Mouse (Mus musculus) intestine, embryonic 15.5 days (tissue): Measurements from ENCODE around the gene Cftr. TPM values are rescaled to one million over a fixed set of nuclear protein-coding genes. Genes with fewer than 3 reads are reported as not detected.

Experiments used
- ATAC-seq: fragments of 200-750 bp; cut with Nextera tagmentation; 2 replicates; pipeline ENCODE4 v1.8.0; 2017; ENCODE audit warnings: moderate TSS enrichment, moderate library complexity
- H3K27ac ChIP-seq: fragments of 300-500 bp; sonication (generic); 2 replicates; pipeline ENCODE4 v1.5.1; 2015; ENCODE audit warnings: mild to moderate bottlenecking, inconsistent platforms
- H3K27me3 ChIP-seq: fragments of 300-500 bp; sonication (generic); replicated peaks from 2 replicates; pipeline ENCODE4 v1.6.1; 2015; ENCODE audit warnings: inconsistent platforms
- H3K36me3 ChIP-seq: fragments of 300-500 bp; sonication (generic); 2 replicates; pipeline ENCODE4 v1.6.1; 2015; ENCODE audit warnings: inconsistent platforms
- H3K4me1 ChIP-seq: fragments of 300-500 bp; sonication (generic); replicated peaks from 2 replicates; pipeline ENCODE4 v1.6.1; 2015; ENCODE audit warnings: inconsistent platforms
- H3K4me2 ChIP-seq: fragments of 300-500 bp; sonication (generic); replicated peaks from 2 replicates; pipeline ENCODE4 v1.6.1; 2015; ENCODE audit warnings: mild to moderate bottlenecking, inconsistent platforms
- H3K4me3 ChIP-seq: fragments of 300-500 bp; sonication (generic); replicated peaks from 2 replicates; pipeline ENCODE4 v1.5.1; 2015; ENCODE audit warnings: inconsistent platforms
- H3K9ac ChIP-seq: fragments of 300-500 bp; sonication (generic); 2 replicates; pipeline ENCODE4 v1.6.1; 2015; ENCODE audit warnings: inconsistent platforms
- H3K9me3 ChIP-seq: fragments of 300-500 bp; sonication (generic); 2 replicates; pipeline ENCODE4 v1.6.1; 2016; ENCODE audit warnings: inconsistent platforms
- WGBS: fragments of 180-500 bp; shearing (Covaris S2); methylation state at CpG from one replicate; pipeline ENCODE4 v1.1.7; 2015; 5-methylcytosine and 5-hydroxymethylcytosine counted together
- polyA plus RNA-seq: library from polyadenylated mRNA; unstranded; fragments of >200 nt; fragmentation: Nextera tagmentation; extraction: Ambion mirVana; gene quantifications from 2 replicates; pipeline ENCODE4 v1.2.1, GENCODE M21; 2015

Cftr gene
- polyA plus RNA-seq, 1 experiment from 2014 or later: 15.7 TPM

DNA sequence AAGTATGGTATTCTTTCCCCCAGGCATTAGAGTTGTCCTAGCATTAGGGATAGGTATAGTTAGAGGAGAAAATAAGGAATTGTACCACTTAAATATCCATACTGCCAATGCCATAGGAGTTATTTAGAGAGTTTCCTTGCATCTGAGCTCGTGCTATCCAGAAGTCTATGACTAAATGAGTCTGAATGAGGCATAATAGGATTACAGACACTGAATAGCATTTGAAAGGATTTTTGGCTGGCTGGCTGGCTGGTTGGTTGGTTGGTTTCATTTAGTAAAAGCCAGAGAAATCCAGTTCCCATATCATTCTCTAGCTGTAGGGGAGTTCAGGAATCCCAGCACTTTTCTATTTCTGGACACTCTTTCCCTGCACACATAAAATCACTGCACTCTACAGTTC lies 76.0 kb downstream of the Cftr start:
- no peak overlapping the region for H3K4me3 ChIP-seq
- no peak for ATAC-seq
- no peaks in the 10 kb centered on the region for H3K27me3 ChIP-seq
- H3K9me3 ChIP-seq: no peaks in the 10 kb centered on the region
- 63% methylated on average over 1 of the region's 1 CpGs for WGBS
- no peak overlapping the region for H3K27ac ChIP-seq
- H3K4me1 ChIP-seq: no peaks in the 10 kb centered on the region
- no peak overlapping the region for H3K9ac ChIP-seq
- H3K4me2 ChIP-seq: no peak overlapping the region
- no peaks in the 10 kb centered on the region for H3K36me3 ChIP-seq

DNA sequence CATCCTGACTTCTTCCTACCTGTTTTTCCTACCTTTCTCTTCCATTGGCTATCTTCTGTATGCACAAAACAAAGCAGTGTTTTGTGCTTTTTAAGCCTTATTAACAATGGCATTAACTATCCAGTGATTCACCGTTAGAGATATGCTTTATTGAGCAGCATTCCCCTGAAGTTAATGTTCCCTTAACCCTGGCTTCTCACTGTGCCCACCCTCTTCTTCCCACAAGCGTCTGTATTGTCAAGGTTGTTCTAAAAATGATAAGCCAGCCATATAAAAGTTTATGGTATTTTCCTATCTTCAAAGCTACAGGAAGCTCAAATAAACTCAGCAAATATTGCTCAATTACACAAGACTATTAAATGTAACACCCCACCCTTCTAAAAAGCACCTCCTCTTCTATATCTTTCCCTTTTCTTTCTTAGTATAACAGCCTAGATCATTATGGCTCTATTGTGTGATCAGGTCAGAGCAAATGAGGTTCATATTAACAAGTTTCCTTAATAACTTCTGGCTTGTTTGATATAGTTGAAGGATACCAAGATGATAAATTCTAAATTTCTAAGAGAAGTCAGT lies 77.5 kb downstream of the Cftr start:
- no peaks in the 10 kb centered on the region for H3K4me1 ChIP-seq
- H3K4me2 ChIP-seq: no peak overlapping the region
- H3K9me3 ChIP-seq: no peaks in the 10 kb centered on the region
- 38% methylated on average over 2 of the region's 2 CpGs for WGBS
- H3K27me3 ChIP-seq: no peaks in the 10 kb centered on the region
- no peak overlapping the region for H3K4me3 ChIP-seq
- no peaks in the 10 kb centered on the region for H3K36me3 ChIP-seq
- H3K9ac ChIP-seq: no peak overlapping the region
- ATAC-seq: peak; percentile 93
- H3K27ac ChIP-seq: no peak overlapping the region

- no peak overlapping the region for H3K4me2 ChIP-seq
- WGBS: 35% methylated on average over 4 of the region's 4 CpGs
- H3K36me3 ChIP-seq: no peaks in the 10 kb centered on the region
- no peak overlapping the region for H3K4me3 ChIP-seq
- no peak overlapping the region for H3K27ac ChIP-seq
- no peaks in the 10 kb centered on the region for H3K9me3 ChIP-seq
- peak; percentile 95 for ATAC-seq
- no peaks in the 10 kb centered on the region for H3K27me3 ChIP-seq
- H3K4me1 ChIP-seq: no peaks in the 10 kb centered on the region
- H3K9ac ChIP-seq: no peak overlapping the region
Observed at GRCm38 (mm10) chr6:18248464-18248863, 78.0 kb downstream of the Cftr start.

GRCm38 (mm10) chr6:18254586-18254985 lies 84.1 kb downstream of the Cftr start:
- no peak for ATAC-seq
- H3K4me3 ChIP-seq: no peak overlapping the region
- WGBS: 47% methylated on average over 5 of the region's 5 CpGs
- H3K27me3 ChIP-seq: no peaks in the 10 kb centered on the region
- H3K9me3 ChIP-seq: no peaks in the 10 kb centered on the region
- no peak overlapping the region for H3K27ac ChIP-seq
- no peak overlapping the region for H3K4me2 ChIP-seq
- H3K36me3 ChIP-seq: no peaks in the 10 kb centered on the region
- no peak overlapping the region for H3K9ac ChIP-seq
- H3K4me1 ChIP-seq: no peaks in the 10 kb centered on the region

DNA sequence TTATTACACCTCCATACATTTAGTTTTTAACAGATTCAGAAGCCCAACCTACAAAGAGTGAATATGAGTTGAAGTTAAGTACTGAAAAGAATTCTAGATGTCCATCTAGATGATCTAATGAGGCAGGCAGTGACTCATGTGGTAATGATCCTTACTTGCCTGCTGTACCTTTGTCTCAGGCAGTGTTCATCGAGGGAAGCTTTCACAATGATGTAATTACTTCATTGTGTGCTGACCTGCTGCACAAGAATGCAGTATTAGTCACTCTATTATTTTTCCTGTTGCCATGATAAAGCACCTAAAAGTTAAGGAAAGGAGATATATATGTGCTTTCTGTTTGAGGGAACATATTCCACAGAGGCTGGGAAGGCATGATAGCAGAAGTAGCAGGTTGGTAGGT lies 100.5 kb downstream of the Cftr start:
- ATAC-seq: peak; percentile 77
- Histone ChIP-seq H3K4me1 (no peaks in the 10 kb centered on the region), H3K4me3 (no peak overlapping the region), H3K9me3 (no peaks in the 10 kb centered on the region), H3K27ac (no peak overlapping the region), H3K4me2 (no peak overlapping the region), H3K36me3 (no peaks in the 10 kb centered on the region), H3K27me3 (no peaks in the 10 kb centered on the region), H3K9ac (no peak overlapping the region)
- WGBS: 39% methylated on average over 1 of the region's 1 CpGs

GRCm38 (mm10) chr6:18300781-18301180 lies 130.3 kb downstream of the Cftr start:
- 79% methylated on average over 2 of the region's 2 CpGs for WGBS
- no peaks in the 10 kb centered on the region for H3K4me1 ChIP-seq
- H3K36me3 ChIP-seq: no peaks in the 10 kb centered on the region
- H3K9ac ChIP-seq: no peak overlapping the region
- no peaks in the 10 kb centered on the region for H3K9me3 ChIP-seq
- H3K4me2 ChIP-seq: no peak overlapping the region
- H3K27ac ChIP-seq: no peak overlapping the region
- no peak overlapping the region for H3K4me3 ChIP-seq
- no peak for ATAC-seq
- no peaks in the 10 kb centered on the region for H3K27me3 ChIP-seq

GRCm38 (mm10) chr6:18302105-18302504 lies 131.6 kb downstream of the Cftr start:
- Histone ChIP-seq H3K36me3 (no peaks in the 10 kb centered on the region), H3K4me1 (no peaks in the 10 kb centered on the region), H3K9ac (no peak overlapping the region), H3K4me3 (no peak overlapping the region), H3K27ac (no peak overlapping the region), H3K27me3 (no peaks in the 10 kb centered on the region), H3K9me3 (no peaks in the 10 kb centered on the region), H3K4me2 (no peak overlapping the region)
- 81% methylated on average over 5 of the region's 5 CpGs for WGBS
- no peak for ATAC-seq

DNA sequence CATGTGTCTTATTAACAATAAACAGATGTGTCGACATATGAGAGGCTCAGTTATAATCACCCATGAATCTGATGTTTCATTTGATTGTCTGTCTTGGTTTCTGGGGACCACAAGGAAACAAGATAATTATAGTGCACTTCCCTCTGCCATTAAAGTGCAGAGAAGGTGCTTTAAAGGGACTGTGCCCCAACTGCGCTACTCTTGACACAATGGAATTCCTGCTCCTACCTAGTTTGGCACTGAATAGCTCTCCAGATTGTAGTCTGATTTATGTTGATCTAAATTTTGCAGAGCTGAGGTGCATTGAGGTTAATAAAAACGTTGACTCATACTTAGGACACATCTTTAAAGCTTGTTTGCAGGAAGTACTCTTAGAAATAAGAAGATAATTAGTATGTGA lies 132.7 kb downstream of the Cftr start:
- Histone ChIP-seq H3K27me3 (no peaks in the 10 kb centered on the region), H3K9me3 (no peaks in the 10 kb centered on the region), H3K9ac (no peak overlapping the region), H3K4me2 (no peak overlapping the region), H3K36me3 (no peaks in the 10 kb centered on the region), H3K4me1 (no peaks in the 10 kb centered on the region), H3K4me3 (no peak overlapping the region), H3K27ac (no peak overlapping the region)
- WGBS: 46% methylated on average over 3 of the region's 3 CpGs
- no peak for ATAC-seq

- no peak overlapping the region for H3K4me3 ChIP-seq
- H3K9me3 ChIP-seq: no peaks in the 10 kb centered on the region
- no peak overlapping the region for H3K4me2 ChIP-seq
- no peaks in the 10 kb centered on the region for H3K4me1 ChIP-seq
- no peaks in the 10 kb centered on the region for H3K36me3 ChIP-seq
- H3K27me3 ChIP-seq: no peaks in the 10 kb centered on the region
- no peak overlapping the region for H3K27ac ChIP-seq
- no peak overlapping the region for H3K9ac ChIP-seq
- WGBS: 56% methylated on average over 4 of the region's 4 CpGs
- peak; percentile 87 for ATAC-seq
Observed at GRCm38 (mm10) chr6:18305130-18305529, 134.6 kb downstream of the Cftr start.

DNA sequence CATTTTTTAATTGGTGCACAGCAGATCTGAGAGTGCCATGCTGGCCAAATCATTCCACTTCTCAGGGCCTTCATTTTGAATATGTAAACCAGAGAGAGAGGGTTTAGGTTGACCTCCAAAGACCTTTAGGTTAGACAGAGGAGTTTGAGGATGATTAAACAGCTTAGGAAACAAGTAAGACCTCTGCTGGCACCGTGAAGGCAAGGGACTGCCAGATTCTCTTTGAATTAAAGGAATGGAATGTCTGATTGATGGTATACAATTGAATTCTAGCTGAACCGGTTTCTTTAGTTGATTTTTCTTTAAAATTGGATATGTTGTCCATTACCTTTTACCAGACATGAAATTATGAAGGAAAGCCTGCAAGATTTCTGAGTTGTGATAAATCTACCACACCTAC lies 140.5 kb downstream of the Cftr start:
- Histone ChIP-seq H3K4me3 (no peak overlapping the region), H3K9me3 (no peaks in the 10 kb centered on the region), H3K9ac (no peak overlapping the region), H3K4me2 (no peak overlapping the region), H3K4me1 (no peaks in the 10 kb centered on the region), H3K36me3 (no peaks in the 10 kb centered on the region), H3K27me3 (no peaks in the 10 kb centered on the region), H3K27ac (no peak overlapping the region)
- 7% methylated on average over 2 of the region's 2 CpGs for WGBS
- no peak for ATAC-seq

GRCm38 (mm10) chr6:18314365-18314943 lies 144.0 kb downstream of the Cftr start:
- Histone ChIP-seq H3K27ac (peak overlapping the region; percentile 54; the same call in 1 of the 2 replicates), H3K4me3 (no peak overlapping the region), H3K4me2 (no peak overlapping the region), H3K9me3 (no peaks in the 10 kb centered on the region), H3K9ac (no peak overlapping the region), H3K27me3 (no peaks in the 10 kb centered on the region), H3K4me1 (no peaks in the 10 kb centered on the region), H3K36me3 (no peaks in the 10 kb centered on the region)
- WGBS: 75% methylated on average over 3 of the region's 3 CpGs
- peak; percentile 91 for ATAC-seq

DNA sequence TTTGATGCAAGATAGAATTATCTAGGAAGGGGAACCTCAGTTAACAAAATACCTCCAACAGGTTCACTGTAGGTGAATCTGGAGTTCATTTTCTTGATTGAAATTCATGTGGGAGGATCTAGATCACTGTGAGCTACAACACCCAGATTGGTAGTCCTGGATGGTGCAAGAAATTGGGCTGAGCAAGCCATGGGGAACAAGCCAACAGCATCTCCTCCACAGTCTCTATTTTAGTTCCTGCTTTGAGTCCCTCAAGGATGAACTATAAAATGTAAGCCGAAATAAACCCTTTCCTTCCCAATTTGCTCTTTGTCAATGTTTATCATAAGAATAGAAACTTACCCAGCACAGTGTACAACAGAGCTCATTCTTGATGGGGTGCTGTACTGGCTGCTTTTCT lies 152.5 kb downstream of the Cftr start:
- no peak for ATAC-seq
- Histone ChIP-seq H3K27ac (no peak overlapping the region), H3K4me3 (no peak overlapping the region), H3K27me3 (no peaks in the 10 kb centered on the region), H3K9me3 (no peaks in the 10 kb centered on the region), H3K4me2 (no peak overlapping the region), H3K9ac (no peak overlapping the region), H3K4me1 (no peaks in the 10 kb centered on the region), H3K36me3 (no peaks in the 10 kb centered on the region)
- WGBS: 80% methylated on average over 1 of the region's 1 CpGs

GRCm38 (mm10) chr6:18335393-18335792 lies 164.9 kb downstream of the Cftr start:
- H3K9ac ChIP-seq: no peak overlapping the region
- no peaks in the 10 kb centered on the region for H3K36me3 ChIP-seq
- H3K4me3 ChIP-seq: no peak overlapping the region
- ATAC-seq: no peak
- H3K4me2 ChIP-seq: no peak overlapping the region
- H3K27me3 ChIP-seq: no peaks in the 10 kb centered on the region
- no peak overlapping the region for H3K27ac ChIP-seq
- H3K4me1 ChIP-seq: no peaks in the 10 kb centered on the region
- 78% methylated on average over 3 of the region's 3 CpGs for WGBS
- no peaks in the 10 kb centered on the region for H3K9me3 ChIP-seq
